Mouse (Mus musculus) right cerebral cortex, postnatal 4 days (tissue): Measurements from ENCODE around the gene Ptprc.

ENCODE experiments used
- DNase-seq: peaks from one replicate; pipeline ENCODE4 v3.0.0-alpha.2; 2022

The Ptprc gene

GRCm38 (mm10) chr1:138148844-138149243 is 26.7 kb downstream of the Ptprc start:
- DNase-seq, result peak; percentile 53

DNA sequence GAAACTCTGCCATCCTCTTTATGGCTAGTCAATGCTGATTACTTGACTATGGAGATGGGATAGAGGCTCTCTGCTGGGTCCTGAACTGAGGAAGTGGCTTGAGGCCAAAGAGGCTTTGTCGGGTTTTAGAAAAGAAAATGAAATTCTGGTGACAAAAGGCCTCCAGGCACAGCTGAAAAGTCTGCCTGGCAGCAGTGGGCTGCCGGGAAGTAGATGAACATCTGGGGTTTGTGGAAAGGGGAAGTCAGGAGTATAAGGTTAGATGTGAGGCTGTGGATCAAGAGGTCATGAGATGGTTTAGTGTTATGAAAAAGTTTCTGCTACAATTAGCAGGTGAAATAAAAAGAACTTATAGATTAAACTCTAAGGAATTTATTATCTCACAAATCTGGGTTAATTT is 29.9 kb downstream of the Ptprc start:
- no peak for DNase-seq

DNA sequence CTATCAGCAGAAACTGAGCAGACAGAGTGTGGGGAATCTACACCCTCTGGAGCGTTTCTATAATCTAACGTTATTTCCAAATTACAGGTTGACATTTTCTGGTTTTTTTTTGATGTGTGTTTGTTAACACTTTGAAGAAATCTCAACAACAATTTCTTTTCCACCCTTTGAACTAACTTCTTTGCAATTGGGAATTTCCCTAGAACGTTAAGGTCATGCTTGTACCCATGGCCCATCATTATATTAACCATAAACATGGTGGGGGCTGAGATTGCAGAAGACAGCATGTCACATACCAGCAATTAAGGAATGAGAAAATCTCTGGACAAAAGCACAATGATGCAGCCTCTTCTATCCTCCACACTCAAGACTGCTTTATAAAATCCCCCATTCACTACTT is 30.4 kb downstream of the Ptprc start:
- no peak for DNase-seq

- no peak for DNase-seq
Measured at GRCm38 (mm10) chr1:138144365-138144764, 31.1 kb downstream of the Ptprc start.

DNA sequence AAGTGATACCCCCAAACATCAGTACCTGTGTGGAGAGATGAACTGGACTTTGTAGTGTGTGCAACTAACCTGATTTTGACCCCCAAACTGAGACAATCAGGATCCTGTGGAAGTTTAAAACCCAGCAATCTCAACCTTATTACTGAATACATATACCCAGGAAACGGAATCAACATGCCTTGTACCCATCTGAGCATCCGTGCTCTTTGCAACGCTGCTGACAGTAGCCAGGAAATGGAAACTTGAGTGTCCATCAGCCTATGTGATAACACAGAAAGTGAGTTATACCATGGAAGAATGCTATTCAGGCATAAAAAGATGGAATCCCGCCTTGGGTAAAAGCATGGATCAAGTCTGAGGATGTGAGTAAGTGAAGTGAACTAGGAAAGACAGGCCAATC is 34.7 kb downstream of the Ptprc start:
- no peak for DNase-seq

GRCm38 (mm10) chr1:138137696-138138095 is 37.8 kb downstream of the Ptprc start:
- DNase-seq, result no peak

GRCm38 (mm10) chr1:138137024-138137577 is 38.4 kb downstream of the Ptprc start:
- no peak for DNase-seq

DNA sequence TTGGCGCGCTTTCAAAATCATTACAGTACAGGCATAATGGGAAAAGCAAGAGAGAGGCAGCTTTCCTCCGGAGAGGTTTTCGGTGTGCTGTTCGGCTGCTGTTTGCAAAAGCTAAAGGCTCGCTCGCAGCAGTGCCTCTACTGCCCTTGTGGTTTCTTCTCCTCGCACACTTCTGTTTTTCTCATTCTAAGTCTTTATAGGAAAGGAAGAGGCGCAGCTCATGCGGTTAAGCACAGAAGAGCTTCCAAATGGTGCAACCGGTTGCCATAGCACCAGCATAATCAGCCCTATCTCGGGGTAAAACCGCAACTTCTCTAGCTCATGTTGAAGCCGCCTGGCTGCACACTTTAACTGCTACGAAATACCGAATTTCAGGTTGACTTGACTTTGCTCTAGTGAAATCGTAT is 39.1 kb downstream of the Ptprc start:
- DNase-seq, result peak; percentile 44

DNA sequence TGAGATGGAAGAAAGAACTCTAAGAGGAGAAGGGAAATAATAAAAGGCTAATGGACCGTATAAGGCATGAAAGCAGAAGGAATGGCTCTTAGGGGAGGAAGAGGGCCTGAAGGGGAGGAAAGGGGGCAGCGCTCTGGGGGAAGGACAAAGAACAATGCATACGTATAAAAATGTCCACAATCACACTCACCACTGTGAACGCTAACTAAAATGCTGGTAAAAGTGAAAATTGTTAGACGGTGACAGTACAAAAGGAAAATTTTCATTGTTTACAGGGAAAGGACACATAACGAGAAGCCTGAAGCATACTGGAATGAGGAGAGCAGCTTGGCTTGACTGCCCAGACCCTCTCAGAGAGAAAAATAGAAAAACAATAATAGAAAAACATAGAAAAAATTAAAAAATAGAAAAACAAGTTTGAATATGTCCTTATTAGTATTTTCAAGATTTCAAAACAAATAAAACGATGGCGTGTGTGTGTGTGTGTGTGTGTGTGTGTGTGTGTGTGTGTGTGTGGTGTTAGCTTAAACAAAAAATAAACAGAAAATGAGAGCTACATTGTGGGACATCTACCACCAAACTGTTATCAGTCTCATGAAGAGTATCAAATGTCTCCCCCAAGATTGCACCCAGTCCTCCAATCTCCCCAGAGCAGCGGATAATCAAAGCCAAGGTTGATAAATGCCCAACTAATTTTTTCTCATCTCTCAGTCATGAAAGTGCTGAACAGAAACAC is 39.7 kb downstream of the Ptprc start:
- no peak for DNase-seq

DNA sequence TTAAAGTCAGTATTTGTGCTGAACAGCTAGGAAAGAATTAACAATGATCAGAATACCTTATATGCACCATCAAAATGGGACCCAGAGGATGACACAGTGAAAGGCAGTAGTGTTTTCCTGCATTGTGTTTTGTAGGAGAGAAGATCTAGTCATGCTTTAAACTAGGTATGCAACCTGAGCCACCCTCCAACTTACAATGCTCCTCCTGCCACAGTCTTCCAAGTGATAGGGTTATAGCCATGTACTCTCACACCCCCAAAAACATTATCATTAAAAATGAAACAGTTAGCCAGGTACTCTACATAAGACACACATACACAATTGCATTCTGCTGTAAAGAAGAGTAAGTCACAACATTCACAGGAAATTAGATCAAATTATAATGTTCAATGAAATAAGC is 40.4 kb downstream of the Ptprc start:
- no peak for DNase-seq

GRCm38 (mm10) chr1:138134324-138134723 is 41.2 kb downstream of the Ptprc start:
- DNase-seq, result no peak

DNA sequence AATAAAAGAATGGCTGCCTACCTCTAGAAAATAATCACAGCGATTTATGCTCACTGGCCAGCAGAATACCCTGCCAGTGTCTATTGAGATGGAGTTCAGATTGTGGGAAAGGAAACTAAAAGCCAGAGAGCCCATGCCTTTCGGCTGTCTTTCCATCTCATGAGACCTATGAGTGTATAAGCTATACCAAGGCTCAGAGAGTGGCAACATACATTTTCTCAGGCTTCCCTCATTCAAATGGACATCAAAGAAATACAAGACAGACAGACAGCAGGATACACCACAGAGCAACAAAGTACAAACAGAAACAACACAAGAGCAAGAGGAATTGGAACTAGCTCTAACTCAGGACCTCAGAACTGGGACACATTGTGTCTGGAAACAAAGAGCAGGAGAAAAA is 43.8 kb downstream of the Ptprc start:
- no peak for DNase-seq

GRCm38 (mm10) chr1:138130145-138130544 is 45.4 kb downstream of the Ptprc start:
- DNase-seq, result no peak

GRCm38 (mm10) chr1:138126843-138127242 is 48.7 kb downstream of the Ptprc start:
- DNase-seq, result no peak

DNA sequence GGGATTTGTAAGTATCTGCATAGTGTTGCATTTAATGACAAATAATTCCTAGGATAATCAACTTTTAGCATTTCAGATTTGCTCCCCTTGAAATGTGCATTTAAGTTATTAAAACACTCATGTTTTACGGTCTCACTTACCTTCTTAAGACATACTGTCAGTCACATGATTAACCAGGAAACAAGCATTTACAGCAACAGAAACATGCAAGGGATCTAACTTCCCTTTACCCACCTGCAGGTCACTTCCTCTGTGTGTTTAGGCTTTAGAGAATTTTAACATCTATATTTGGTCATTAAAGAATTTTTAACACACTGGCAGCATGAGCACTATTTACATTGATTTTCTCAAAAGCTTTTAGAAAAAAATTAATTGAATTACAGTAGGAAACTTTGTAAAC is 50.2 kb downstream of the Ptprc start:
- DNase-seq, result no peak

DNA sequence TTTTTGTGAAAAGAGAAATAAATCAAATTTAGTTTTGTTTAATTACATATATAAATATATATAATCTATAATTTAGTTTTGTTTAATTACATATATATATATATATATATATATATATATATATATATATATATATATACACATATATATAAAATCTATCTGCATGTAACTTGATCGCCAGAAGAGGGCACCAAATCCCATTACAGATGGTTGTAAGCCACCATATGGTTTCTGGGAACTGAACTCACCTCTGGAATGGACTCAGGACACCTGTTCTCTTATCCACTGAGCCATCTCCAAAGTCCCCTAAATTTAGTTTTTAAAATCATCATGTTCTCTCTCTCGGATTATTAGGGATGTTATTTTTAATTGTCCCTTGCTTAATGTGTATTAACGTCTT is 51.6 kb downstream of the Ptprc start:
- no peak for DNase-seq

- no peak for DNase-seq
Measured at GRCm38 (mm10) chr1:138119895-138120294, 55.6 kb downstream of the Ptprc start.

DNA sequence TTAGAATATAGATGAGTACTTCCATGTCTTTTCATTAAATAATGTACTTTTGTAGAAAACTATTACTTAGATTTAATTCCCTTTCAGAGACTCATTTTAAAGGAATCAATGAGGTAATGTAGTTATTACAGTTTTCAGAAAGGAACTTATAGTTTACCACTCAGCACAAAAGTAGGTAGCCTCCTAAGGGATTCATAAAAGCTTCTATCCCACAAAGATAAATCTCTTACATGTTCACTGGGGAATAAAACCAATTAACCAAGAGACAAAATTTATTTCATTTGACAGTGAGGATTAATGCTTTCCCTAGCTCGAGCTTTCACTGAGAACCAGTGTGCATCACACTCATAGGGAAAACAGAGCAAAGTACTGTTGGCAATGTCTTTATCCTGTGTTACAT is 82.3 kb downstream of the Ptprc start:
- DNase-seq, result no peak

DNA sequence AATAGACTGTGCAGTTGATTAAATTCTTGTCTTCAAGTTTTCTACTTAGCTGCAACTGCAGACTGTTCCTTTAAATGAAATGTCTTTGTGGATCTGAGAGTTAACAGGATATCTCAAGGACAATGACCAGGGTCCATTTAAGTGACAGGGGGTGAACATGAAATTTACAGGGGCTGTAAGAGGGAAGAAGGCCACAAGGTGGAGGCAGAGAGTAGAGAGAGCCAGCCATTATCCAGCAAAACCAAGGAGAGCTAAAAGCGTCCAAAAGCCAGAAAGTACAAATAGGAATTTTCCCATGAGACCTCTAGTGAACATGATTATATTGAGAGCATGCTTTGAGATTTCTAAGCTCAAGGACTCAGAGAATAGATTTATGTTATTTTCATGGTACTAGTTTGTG is 89.7 kb downstream of the Ptprc start:
- DNase-seq, result peak; percentile 37

DNA sequence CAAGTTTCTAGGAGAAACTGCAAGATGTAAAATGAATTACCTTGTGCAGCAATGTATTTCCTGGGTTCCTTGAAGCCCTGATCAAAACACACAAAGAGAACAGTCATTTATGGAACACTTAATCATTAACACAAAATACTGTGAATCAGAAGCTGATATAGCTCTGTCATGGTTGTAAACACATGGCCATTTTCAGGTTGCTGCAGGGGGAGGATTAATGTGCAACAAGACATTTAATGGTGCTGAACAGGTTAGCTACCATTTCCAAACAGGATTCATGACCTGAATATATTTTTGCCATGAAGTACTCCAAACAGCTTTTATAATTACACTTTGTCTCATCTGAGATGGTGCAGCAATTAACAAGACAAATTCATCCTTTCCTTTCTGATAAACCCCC is 91.8 kb downstream of the Ptprc start:
- DNase-seq, result no peak

GRCm38 (mm10) chr1:138080308-138080707 is 95.2 kb downstream of the Ptprc start:
- no peak for DNase-seq

DNA sequence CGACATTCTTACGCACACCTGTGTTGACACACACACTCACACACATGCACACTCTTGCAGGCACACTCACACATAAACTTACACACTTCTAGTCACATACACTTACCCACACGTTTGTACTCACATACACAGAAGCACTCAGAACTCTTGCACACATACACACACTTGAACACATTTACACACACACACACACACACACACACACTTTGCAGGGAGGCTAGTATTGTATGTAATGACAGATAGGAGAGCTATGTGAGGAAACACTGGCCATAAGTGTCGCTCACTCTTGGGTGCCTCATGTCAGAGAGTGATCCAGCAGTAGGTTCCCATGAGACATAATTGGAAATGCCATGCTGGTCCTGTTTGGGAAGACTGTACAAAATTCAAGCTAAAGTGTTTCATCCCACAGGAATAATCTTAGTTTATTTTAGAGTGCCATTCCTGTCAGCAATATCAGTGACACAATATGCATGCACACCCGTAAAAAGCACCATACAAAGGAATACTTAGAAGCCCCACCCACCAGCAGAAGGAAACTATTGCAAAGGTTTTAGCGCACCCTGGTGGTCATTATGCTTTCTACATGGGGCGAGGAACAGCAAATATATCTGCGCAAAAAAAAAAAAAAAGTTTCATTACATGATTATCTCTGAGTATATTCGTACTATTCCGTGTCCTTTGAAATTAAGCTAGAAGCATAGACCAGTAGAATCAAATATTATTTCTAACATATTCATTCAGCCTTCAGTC is 131.1 kb downstream of the Ptprc start:
- peak; percentile 83 for DNase-seq

- no peak for DNase-seq
Measured at GRCm38 (mm10) chr1:138040556-138040955, 135.0 kb downstream of the Ptprc start.

DNA sequence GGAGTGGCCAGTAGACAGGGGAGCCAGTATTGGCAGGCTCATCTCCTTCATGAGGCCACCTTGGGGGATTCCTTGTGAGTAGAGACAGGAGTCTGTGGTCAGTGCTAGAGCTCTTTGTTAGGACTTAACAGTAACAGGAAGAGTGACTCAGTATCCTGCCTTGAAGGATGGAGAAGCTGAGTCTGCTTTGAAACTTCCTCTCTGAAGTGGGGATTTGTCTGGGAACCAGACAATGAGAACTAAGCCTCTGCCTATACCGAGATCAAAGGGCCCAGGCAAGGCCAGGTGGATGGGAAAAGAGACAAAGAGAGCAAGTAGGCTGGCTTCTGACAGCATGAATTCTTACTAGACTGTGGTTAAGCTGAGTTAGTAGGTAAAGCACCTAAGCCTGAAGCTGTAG is 136.3 kb downstream of the Ptprc start:
- DNase-seq, result no peak
